Mouse (Mus musculus): ENCODE measurements around the gene Crybg3. TPM values are rescaled to one million over a fixed set of nuclear protein-coding genes. Genes with fewer than 3 reads are reported as not detected.

Gene Crybg3
- polyA plus RNA-seq, 1 experiment from 2014 or later: 11.2 TPM

Other genes with a start within 250 kb of the Crybg3 start
- gene Olfr209, start 237.0 kb downstream of the Crybg3 start, polyA plus RNA-seq (2015; fragmentation: Nextera tagmentation; extraction: Ambion mirVana): not detected in 2 replicates
- gene Gabrr3, start 193.6 kb downstream of the Crybg3 start, polyA plus RNA-seq (2015; fragmentation: Nextera tagmentation; extraction: Ambion mirVana): not detected in 2 replicates
- 25.3 and 27.5 TPM in 2 replicates for gene Riox2, start 129.2 kb downstream of the Crybg3 start, polyA plus RNA-seq (2015; fragmentation: Nextera tagmentation; extraction: Ambion mirVana)
- 22.9 and 24.8 TPM in 2 replicates for gene Arl6, start 38.4 kb upstream of the Crybg3 start, polyA plus RNA-seq (2015; fragmentation: Nextera tagmentation; extraction: Ambion mirVana)

All from heart, embryonic 16.5 days (tissue).